Mouse (Mus musculus) liver, embryonic 13.5 days (tissue): ENCODE results near the gene Mgat5. TPM values are rescaled to one million over a fixed set of nuclear protein-coding genes. Genes with fewer than 3 reads are reported as not detected.

Source experiments
- ATAC-seq: fragments of 200-750 bp; cut with Nextera tagmentation; 2 replicates; pipeline ENCODE4 v1.8.0; 2017; ENCODE audit warnings: low read depth, mild to moderate bottlenecking, moderate number of reproducible peaks, moderate library complexity
- DNase-seq: peaks from one replicate; pipeline ENCODE4 v3.0.0; 2022
- H3K27ac ChIP-seq: fragments of 300-500 bp; sonication (generic); 2 replicates; pipeline ENCODE4 v1.5.1; 2015; ENCODE audit warnings: moderate library complexity, mild to moderate bottlenecking, inconsistent platforms
- H3K27me3 ChIP-seq: fragments of 300-500 bp; sonication (generic); 2 replicates; pipeline ENCODE4 v1.6.1; 2015; ENCODE audit warnings: mild to moderate bottlenecking, inconsistent platforms
- H3K36me3 ChIP-seq: fragments of 300-500 bp; sonication (generic); 2 replicates; pipeline ENCODE4 v1.6.1; 2015; ENCODE audit warnings: mild to moderate bottlenecking, inconsistent platforms
- H3K4me1 ChIP-seq: fragments of 300-500 bp; sonication (generic); replicated peaks from 2 replicates; pipeline ENCODE4 v1.6.1; 2015; ENCODE audit warnings: inconsistent platforms
- H3K4me2 ChIP-seq: fragments of 300-500 bp; sonication (generic); 2 replicates; pipeline ENCODE4 v1.6.1; 2015; ENCODE audit warnings: inconsistent platforms, mild to moderate bottlenecking, moderate library complexity
- H3K4me3 ChIP-seq: fragments of 300-500 bp; sonication (generic); replicated peaks from 2 replicates; pipeline ENCODE4 v1.5.1; 2015; ENCODE audit warnings: mild to moderate bottlenecking, inconsistent platforms
- H3K9ac ChIP-seq: fragments of 300-500 bp; sonication (generic); 2 replicates; pipeline ENCODE4 v1.6.1; 2015; ENCODE audit warnings: mild to moderate bottlenecking, inconsistent platforms
- H3K9me3 ChIP-seq: fragments of 300-500 bp; sonication (generic); replicated peaks from 2 replicates; pipeline ENCODE4 v1.6.1; 2016; ENCODE audit warnings: inconsistent platforms
- WGBS: fragments of 180-500 bp; shearing (Covaris S2); methylation state at CpG from one replicate; pipeline ENCODE4 v1.1.7; 2015; ENCODE audit not compliant: insufficient replicate concordance; 5-methylcytosine and 5-hydroxymethylcytosine counted together
- polyA plus RNA-seq: library from polyadenylated mRNA; unstranded; fragments of >200 nt; fragmentation: Nextera tagmentation; extraction: Ambion mirVana; gene quantifications from 2 replicates; pipeline ENCODE4 v1.2.1, GENCODE M21; 2015

Mgat5 gene
- polyA plus RNA-seq, 1 experiment from 2014 or later: 0.62 TPM

DNA sequence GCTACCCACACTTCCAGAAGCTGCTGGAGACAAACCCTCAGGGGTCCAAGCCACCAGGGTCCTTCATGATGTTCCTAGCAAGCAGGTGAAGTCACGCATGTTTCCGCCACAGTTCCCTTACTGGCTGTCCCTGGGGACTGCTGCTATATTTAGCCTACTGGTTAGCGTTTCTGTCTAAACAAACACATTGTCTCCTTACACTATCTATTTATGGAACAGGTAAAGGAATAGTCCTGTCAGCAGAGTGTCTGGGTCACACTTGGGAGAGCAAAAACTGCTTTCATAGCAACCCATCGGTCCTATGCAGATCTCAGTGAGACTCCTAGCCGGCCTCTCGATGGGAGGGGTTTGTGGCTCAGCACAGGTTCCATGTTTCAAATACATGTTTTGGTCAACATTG is 306.5 kb downstream of the Mgat5 start:
- no peaks in the 10 kb centered on the region for H3K4me1 ChIP-seq
- no peak overlapping the region for H3K27ac ChIP-seq
- no peaks in the 10 kb centered on the region for H3K27me3 ChIP-seq
- ATAC-seq: no peak
- H3K9me3 ChIP-seq: 0 out of 2 replicates have a peak, but pooled peaks cover 6% of the 10 kb centered on the region
- DNase-seq: no peak
- H3K4me3 ChIP-seq: no peak overlapping the region
- H3K4me2 ChIP-seq: no peak overlapping the region
- WGBS: 75% methylated on average over 6 of the region's 6 CpGs
- H3K9ac ChIP-seq: no peak overlapping the region
- H3K36me3 ChIP-seq: no peaks in the 10 kb centered on the region

DNA sequence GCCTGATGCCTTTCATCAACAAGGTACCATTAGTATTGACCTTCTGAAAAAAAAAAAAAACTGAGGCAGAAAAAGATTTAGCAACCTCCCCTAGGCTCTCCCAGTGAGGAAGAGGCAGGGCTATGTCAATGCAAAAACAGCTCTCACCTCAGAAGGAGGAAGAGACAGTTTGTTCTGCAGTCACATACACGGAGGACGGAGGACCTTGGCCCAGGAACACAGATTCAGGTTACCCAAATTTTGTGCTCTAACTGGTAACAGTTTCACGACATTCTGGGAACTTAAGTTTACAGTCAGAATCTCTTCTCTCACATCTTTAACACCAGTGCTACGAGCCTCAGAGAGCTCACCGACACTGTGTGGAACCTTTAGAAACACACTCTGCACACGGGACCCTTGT is 307.9 kb downstream of the Mgat5 start:
- Histone ChIP-seq H3K9me3 (0 out of 2 replicates have a peak, but pooled peaks cover 6% of the 10 kb centered on the region), H3K36me3 (no peaks in the 10 kb centered on the region), H3K27ac (no peak overlapping the region), H3K4me1 (no peaks in the 10 kb centered on the region), H3K4me2 (no peak overlapping the region), H3K9ac (no peak overlapping the region), H3K27me3 (no peaks in the 10 kb centered on the region), H3K4me3 (no peak overlapping the region)
- 41% methylated on average over 6 of the region's 6 CpGs for WGBS
- DNase-seq: no peak
- ATAC-seq: no peak

DNA sequence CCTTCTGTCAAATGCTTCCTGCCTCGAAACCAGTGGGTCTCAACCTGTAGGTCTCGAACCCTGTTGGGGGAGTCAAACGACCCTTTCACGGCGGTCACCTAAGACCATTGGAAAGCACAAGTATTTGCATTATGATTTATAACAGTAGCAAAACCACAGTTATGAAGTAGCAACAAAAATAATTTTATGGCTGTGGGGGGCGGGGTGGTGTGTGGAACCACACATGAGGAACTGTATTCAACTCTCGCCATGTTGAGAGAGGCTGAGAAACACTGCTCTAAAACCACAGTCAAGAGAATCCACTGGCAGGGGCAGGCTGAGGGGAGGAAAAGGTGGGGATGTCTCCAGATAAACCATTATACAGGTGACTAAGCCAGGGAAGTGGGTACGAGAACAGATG is 308.3 kb downstream of the Mgat5 start:
- no peak for DNase-seq
- H3K4me1 ChIP-seq: no peaks in the 10 kb centered on the region
- no peak overlapping the region for H3K27ac ChIP-seq
- no peak overlapping the region for H3K4me3 ChIP-seq
- 0 out of 2 replicates have a peak, but pooled peaks cover 6% of the 10 kb centered on the region for H3K9me3 ChIP-seq
- no peak overlapping the region for H3K9ac ChIP-seq
- no peaks in the 10 kb centered on the region for H3K36me3 ChIP-seq
- no peak for ATAC-seq
- H3K27me3 ChIP-seq: no peaks in the 10 kb centered on the region
- H3K4me2 ChIP-seq: no peak overlapping the region
- 54% methylated on average over 8 of the region's 8 CpGs for WGBS

DNA sequence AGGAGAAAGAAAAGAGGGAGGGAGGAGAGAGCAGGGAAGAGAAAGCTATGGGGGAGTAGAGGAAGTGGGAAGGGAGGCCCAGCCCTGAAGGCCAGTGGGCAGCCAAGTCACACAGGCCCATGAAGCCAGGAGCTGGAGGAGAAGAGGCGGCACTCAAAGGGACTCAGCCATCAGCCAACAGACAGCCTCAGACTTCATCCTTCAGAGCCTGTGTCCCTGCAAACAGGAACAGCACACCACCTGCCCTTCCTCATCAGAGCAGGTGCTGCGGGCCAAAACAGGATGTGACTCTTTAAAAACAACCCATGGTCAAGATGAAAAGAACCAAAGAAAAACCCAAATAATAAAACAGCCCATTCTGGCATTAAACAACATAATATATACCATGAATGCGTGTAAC is 308.8 kb downstream of the Mgat5 start:
- no peak overlapping the region for H3K4me3 ChIP-seq
- ATAC-seq: no peak
- 72% methylated on average over 3 of the region's 3 CpGs for WGBS
- no peak overlapping the region for H3K9ac ChIP-seq
- H3K36me3 ChIP-seq: no peaks in the 10 kb centered on the region
- H3K27me3 ChIP-seq: no peaks in the 10 kb centered on the region
- H3K4me1 ChIP-seq: no peaks in the 10 kb centered on the region
- DNase-seq: no peak
- 0 out of 2 replicates have a peak, but pooled peaks cover 6% of the 10 kb centered on the region for H3K9me3 ChIP-seq
- H3K4me2 ChIP-seq: no peak overlapping the region
- no peak overlapping the region for H3K27ac ChIP-seq

DNA sequence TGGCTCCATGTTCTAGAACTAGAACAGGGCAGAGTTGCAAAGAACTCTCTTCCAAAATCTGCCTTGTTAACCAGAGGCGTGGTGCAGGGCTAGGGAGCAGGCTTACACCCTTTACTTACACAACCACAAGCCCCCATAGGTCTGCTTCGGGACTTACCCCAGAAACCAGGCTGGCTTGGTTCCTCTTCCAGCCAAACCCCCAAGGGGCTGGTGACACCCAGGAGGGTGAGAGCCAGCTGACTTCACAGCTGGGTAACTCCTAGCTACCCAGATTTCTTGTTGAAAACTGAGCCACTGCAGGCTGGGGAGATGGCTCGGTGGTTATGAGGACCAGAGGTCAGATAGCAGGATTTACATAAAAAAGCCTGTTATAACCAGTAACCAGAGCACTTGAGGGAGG is 309.7 kb downstream of the Mgat5 start:
- no peak overlapping the region for H3K9ac ChIP-seq
- no peak for DNase-seq

DNA sequence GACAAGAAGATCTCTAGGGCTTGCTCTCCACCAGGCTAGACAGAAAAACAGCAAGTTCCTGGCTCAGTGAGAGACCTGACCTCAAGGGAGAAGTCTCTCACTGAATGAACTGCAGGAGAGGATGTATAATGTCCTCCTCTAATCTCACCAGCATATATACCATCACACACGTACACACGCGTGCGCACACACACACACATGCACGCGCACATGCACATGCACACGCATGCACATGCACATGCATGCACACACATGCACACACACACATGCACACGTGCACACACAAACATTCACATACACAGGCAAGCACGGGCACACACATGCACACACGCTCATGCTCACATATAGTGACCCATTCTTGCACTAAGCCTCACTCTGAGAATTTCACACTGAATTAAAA is 310.1 kb downstream of the Mgat5 start:
- ATAC-seq: no peak
- H3K9ac ChIP-seq: no peak overlapping the region
- no peaks in the 10 kb centered on the region for H3K4me1 ChIP-seq
- H3K27ac ChIP-seq: no peak overlapping the region
- H3K4me3 ChIP-seq: no peak overlapping the region
- no peak for DNase-seq
- no peak overlapping the region for H3K4me2 ChIP-seq
- H3K9me3 ChIP-seq: 0 out of 2 replicates have a peak, but pooled peaks cover 6% of the 10 kb centered on the region
- 84% methylated on average over 10 of the region's 10 CpGs for WGBS
- no peaks in the 10 kb centered on the region for H3K27me3 ChIP-seq
- H3K36me3 ChIP-seq: no peaks in the 10 kb centered on the region

More for the DNA sequence above, 309.7 kb downstream of the Mgat5 start:
- Histone ChIP-seq H3K9me3 (0 out of 2 replicates have a peak, but pooled peaks cover 6% of the 10 kb centered on the region), H3K27me3 (no peaks in the 10 kb centered on the region), H3K27ac (no peak overlapping the region), H3K4me3 (no peak overlapping the region), H3K4me1 (no peaks in the 10 kb centered on the region), H3K4me2 (no peak overlapping the region), H3K36me3 (no peaks in the 10 kb centered on the region)
- WGBS: 50% methylated on average over 3 of the region's 3 CpGs
- ATAC-seq: no peak

DNA sequence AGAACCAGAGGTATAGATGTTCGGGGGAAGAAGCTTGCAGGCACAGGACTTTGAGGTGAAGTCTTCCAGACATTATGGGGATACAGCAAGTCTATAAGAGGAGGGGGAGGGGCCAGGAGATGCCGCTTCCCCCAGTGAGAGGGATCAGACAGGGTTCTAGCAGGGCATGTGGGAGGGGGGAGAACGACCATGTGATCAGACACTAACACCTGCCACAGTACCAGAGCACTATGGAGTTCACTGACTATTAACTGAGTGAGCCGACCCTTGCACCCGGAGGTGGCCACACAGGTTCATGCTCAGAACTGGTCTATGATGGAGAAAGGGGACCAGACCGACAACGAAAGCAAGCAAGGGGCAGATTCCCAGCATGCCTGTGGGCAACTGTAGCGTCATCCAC is 318.5 kb downstream of the Mgat5 start:
- ATAC-seq (no peak), DNase-seq (no peak)
- Histone ChIP-seq H3K4me2 (no peak overlapping the region), H3K9ac (no peak overlapping the region), H3K4me3 (no peak overlapping the region), H3K4me1 (no peaks in the 10 kb centered on the region), H3K27ac (no peak overlapping the region), H3K36me3 (no peaks in the 10 kb centered on the region), H3K9me3 (no peaks in the 10 kb centered on the region), H3K27me3 (no peaks in the 10 kb centered on the region)
- 55% methylated on average over 8 of the region's 8 CpGs for WGBS

DNA sequence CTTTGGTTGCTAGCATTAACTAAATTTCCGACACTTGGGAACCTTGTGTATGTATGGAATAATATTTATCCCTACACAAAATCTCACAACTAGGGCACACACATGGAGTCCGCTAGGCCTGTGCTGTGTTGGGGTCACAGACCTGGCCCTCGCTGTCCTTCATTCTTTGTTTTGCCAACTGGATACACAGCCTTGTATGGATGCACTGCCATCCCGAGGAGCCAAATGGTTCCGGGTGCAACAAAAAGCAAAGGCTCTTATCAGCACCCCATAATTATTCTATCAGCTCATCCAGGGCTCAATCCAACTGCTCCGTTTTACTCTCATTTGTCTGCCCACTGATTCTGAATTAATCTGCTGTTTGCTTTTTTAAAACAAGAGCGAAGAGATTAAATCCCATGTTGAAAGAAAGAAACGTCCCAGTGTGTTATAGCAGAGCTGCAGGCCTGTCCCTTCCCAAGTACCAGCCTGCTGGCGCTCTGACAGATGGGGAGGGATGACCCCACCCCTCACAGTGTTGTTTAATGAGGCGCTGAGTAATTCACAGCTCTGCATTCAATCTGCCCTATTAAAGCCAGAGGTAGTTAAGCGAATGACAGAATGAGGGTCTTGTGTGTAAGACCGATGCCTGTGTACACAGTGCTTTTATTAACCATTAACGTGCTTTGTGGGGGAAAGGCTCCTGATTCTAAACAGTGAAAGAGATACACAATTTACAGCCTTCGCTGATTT is 326.2 kb downstream of the Mgat5 start:
- H3K9ac ChIP-seq: no peak overlapping the region
- no peaks in the 10 kb centered on the region for H3K27me3 ChIP-seq
- no peaks in the 10 kb centered on the region for H3K4me1 ChIP-seq
- H3K9me3 ChIP-seq: no peaks in the 10 kb centered on the region
- no peak for DNase-seq
- no peaks in the 10 kb centered on the region for H3K36me3 ChIP-seq
- 0 out of 2 replicates have a peak overlapping the region, but pooled peaks have one; percentile 21 for H3K4me2 ChIP-seq
- 54% methylated on average over 14 of the region's 14 CpGs for WGBS
- no peak overlapping the region for H3K27ac ChIP-seq
- no peak for ATAC-seq
- H3K4me3 ChIP-seq: no peak overlapping the region

DNA sequence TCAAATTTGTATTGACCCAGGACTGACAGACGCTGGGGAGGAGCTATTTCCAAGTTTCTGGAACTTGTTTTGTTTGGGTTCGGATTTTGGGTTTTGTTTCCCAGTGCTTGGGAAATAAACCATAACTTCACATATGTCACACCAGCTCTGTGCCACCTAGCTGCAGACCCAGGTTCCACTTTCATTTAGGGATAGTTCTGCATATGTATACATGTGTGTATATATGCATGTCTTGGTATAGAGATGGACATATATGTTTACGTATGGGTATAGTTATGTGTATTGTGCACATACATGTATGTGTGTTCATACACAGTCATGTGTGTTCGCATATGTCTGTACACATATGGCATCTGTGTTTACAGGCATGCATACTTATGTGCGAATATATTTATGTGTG is 326.9 kb downstream of the Mgat5 start:
- no peak for DNase-seq
- H3K27ac ChIP-seq: no peak overlapping the region
- no peaks in the 10 kb centered on the region for H3K36me3 ChIP-seq
- no peak overlapping the region for H3K4me3 ChIP-seq
- H3K9me3 ChIP-seq: no peaks in the 10 kb centered on the region
- WGBS: 65% methylated on average over 5 of the region's 5 CpGs
- H3K4me2 ChIP-seq: 0 out of 2 replicates have a peak overlapping the region, but pooled peaks have one; percentile 21
- no peaks in the 10 kb centered on the region for H3K4me1 ChIP-seq
- no peak for ATAC-seq
- no peaks in the 10 kb centered on the region for H3K27me3 ChIP-seq
- no peak overlapping the region for H3K9ac ChIP-seq

DNA sequence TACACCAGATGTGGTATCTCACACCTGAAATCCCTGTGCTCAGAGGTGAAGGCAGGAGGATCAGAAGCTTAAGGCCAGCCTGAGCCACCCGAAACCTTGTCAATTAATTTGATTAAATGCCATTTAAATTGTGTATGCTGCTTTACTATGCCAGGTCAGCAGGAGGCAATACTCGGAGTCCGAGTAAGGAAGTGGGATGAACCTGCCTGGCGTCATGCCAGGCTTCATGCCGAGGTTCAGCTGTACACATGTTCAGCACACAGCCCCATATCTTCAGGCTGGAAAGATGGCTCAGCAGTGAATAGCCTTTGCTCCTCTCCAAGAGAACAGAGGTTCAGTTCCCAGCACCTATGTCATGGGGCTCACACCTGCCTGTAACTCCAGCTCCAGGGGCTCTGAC is 331.6 kb downstream of the Mgat5 start:
- no peak for DNase-seq
- Histone ChIP-seq H3K36me3 (no peaks in the 10 kb centered on the region), H3K9ac (no peak overlapping the region), H3K9me3 (no peaks in the 10 kb centered on the region), H3K4me3 (no peak overlapping the region), H3K4me2 (no peak overlapping the region), H3K27ac (no peak overlapping the region), H3K4me1 (no peaks in the 10 kb centered on the region), H3K27me3 (no peaks in the 10 kb centered on the region)
- 66% methylated on average over 5 of the region's 5 CpGs for WGBS
- ATAC-seq: no peak

DNA sequence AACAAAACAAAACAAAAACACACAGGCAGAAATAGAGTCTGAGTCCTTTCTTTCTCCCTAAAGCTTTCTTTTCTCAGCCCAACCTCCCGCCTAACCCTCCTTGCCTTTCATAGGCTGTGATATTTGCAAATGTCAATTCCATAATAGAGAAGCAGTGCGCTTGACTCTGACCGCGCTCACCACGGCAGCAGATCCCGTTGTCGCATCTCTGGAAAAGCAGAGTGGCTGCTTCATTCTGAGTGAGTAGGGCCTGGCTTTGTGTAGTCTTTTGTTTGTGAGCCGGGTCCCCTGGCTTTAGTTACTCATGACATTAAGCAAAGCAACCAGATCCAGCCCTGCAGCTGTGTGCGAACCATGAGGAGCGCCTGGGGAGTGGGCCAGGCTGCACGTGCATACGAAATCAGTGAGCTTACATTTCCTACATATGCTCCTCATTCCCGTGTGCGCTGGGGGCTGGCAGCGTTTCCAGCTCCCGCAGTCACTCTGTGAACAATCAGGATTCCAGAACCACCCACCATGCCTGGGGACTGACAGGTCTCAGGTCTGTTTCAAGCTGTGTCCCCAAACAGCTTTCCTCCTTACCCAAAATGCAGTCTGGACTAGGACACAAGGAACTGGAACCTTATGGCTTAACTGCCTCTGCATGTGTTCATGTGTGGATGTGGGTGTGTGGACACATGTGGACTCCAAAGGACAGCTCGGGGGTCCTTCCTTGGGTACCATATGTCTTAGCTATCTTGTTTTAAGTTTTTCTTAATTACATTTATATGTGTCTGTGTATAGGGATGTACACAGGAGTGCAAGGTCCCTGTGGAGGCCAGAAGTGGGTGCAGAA is 332.6 kb downstream of the Mgat5 start:
- Histone ChIP-seq H3K4me3 (no peak overlapping the region), H3K36me3 (no peaks in the 10 kb centered on the region), H3K4me1 (no peaks in the 10 kb centered on the region), H3K9me3 (no peaks in the 10 kb centered on the region), H3K4me2 (no peak overlapping the region), H3K27ac (no peak overlapping the region), H3K27me3 (no peaks in the 10 kb centered on the region), H3K9ac (no peak overlapping the region)
- 62% methylated on average over 17 of the region's 17 CpGs for WGBS
- DNase-seq: no peak
- no peak for ATAC-seq
